Mouse (Mus musculus) megakaryocyte-erythroid progenitor cell, adult 5-6 weeks (primary cell): ENCODE measurements around the gene Armh3. TPM values are rescaled to one million over a fixed set of nuclear protein-coding genes. Genes with fewer than 3 reads are reported as not detected.
"Not testable (repeated sequence)": the region's sequence is repeated elsewhere in the genome, so short reads cannot be mapped to it uniquely, and the experiment has no call there.

Source experiments
- ATAC-seq: replicated peaks from 2 replicates; pipeline ENCODE4 v1.8.0; 2016; ENCODE audit warnings: mild to moderate bottlenecking, inconsistent platforms; ENCODE audit not compliant: severe bottlenecking, poor library complexity, low FRiP score, low TSS enrichment
- total RNA-seq, 2 experiments: library from RNA; stranded (forward) in 1 of 2; stranded (reverse) in 1 of 2; fragments of 200-1000, 215-1000 nt in 1 of 2; fragments of >200 nt in 1 of 2; fragmentation: Nextera tagmentation in 1 of 2; gene quantifications; 2 replicates each; pipeline ENCODE4 v1.2.3; 2014 to 2017

Gene Armh3
- total RNA-seq, 2 experiments from 2014 or later, result 4.6 to 5.6 TPM

GRCm38 (mm10) chr19:45998694-45999217 lies 468 bp upstream of the Armh3 start:
- no peak for ATAC-seq

DNA sequence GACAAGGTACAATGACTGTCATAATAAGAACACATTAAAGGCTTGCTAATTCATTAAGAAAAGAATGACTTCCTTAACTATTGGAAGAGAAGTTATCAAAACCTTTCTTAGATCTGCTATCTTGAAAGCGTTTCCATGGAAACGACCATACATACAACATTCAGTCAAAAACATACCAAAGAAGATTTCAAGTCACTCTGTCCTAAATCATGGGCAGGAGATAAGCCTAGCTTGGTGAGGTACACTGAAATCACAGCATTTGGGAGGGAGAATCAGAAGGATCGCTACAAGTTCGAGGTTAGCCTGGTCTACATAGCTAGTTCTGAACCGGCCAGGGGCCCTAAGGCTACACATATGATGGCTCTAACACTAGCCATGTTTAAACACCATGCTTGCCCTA lies 923 bp downstream of the Armh3 start:
- no peak for ATAC-seq

GRCm38 (mm10) chr19:45993981-45994737 lies 4.1 kb downstream of the Armh3 start:
- no peak for ATAC-seq

DNA sequence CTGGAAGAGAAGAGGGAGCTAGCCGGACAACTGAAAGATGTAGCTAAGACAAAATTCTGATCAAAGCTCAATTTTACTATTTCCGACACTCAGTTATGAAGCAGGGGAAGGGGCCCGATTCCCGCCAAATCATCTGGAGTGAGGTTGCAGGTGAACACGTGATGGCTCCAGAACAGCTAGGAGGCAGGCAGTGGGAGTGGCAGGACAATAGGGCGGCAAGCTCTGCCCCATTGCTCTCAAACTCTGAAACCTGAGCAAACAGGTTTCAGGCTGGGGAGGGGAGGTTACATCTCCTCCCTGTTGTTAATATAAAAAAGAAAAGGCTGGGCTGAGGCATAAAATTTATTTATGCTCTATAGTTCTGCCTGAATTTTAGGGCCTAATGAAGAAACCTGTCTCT lies 4.8 kb downstream of the Armh3 start:
- ATAC-seq, result not testable (repeated sequence)

DNA sequence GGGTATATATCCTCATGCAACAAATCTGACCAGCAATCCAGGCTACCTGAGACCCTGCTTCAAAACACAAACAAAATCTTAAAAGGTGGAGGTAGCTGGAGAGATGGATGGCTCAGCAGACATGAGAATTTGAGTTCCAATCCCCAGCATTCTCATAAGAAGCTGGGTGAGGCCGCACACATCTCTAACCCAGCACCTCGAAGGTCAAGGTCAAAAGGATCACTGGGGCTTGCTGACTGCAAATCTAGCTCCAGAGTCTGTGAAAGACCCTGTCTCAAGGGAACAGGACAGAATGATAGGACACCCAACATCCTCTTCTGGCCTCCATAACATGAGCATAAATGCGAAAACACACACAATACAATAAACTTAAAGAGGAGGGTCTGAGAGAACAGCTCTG lies 7.1 kb downstream of the Armh3 start:
- no peak for ATAC-seq

GRCm38 (mm10) chr19:45988238-45988637 lies 10.1 kb downstream of the Armh3 start:
- ATAC-seq, result no peak

DNA sequence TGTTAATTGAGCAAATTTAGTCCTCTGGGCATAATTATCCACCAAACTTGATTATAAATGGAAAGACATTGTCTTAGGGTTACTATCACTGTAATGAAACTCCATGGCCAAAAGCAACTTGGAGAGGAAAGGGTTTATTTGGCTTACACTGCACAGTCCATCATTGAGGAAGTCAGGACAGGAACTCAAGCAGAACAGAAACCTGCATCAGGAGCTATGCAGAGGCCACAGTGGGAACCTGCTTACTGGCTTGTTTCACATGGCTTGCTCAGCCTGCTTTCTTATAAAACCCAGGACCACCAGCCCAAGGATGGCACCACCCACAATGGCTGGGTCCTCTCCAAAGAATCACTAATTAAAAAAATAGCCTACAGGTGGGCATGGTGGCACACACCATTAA lies 13.9 kb downstream of the Armh3 start:
- no peak for ATAC-seq

DNA sequence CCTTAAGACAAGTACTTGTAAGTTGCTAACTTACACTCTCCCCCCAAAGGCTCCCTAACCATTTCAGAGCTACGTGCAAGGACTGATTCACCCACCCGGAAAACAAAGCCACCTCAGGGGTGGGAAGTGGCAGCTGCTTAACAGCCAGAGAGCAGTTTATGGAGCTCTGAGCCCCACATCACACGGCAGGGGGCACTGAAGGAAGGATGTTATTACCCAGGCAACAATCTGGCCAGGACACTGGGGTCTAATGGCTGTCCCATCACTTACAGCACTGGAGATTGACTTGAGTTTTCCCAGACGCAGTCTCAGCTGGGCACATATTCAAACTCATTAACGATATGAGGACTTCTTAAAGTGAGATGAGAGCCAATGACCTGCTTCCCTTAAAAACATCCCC lies 37.5 kb downstream of the Armh3 start:
- ATAC-seq, result no peak

DNA sequence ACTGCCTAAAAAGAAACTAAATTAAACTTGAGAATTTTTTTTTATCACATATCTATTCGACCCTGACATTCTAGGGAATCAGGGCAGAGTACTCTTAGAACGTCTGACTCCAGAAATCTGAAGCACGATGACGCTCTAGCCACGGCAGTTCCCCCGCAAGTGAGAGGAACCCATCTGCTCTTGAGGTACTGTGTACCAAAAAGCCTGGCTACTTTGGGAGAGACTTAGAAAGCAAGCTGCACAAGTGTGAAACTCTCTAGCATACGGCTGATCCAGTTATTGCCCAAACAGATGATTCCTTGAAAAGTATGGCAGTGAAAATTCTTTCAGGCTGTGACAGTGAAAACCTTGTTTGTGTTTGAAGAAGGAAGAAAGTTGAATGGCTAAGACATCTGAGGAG lies 41.6 kb downstream of the Armh3 start:
- no peak for ATAC-seq

GRCm38 (mm10) chr19:45953286-45953685 lies 45.0 kb downstream of the Armh3 start:
- no peak; the same call in 1 of the 2 replicates for ATAC-seq

DNA sequence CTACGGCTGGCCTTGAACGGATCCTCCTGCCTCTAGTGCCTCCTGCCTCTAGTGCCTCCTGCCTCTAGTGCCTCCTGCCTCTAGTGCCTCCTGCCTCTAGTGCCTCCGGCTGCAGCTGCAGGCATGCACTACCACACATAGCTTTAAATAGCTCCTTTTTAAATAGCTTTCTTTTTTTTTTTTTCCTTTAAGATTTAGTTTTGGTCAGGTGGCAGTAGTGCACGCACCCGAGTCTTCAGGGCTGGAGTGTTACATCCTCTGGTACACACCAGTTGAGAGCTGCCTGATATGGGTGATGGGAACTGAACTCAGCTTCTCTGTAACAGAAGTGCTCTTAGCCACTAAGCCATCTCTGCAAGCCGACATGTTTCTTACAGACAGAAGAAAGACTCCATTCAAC lies 49.1 kb downstream of the Armh3 start:
- no peak for ATAC-seq

- no peak for ATAC-seq
Observed at GRCm38 (mm10) chr19:45947764-45948163, 50.5 kb downstream of the Armh3 start.

- no peak for ATAC-seq
Observed at GRCm38 (mm10) chr19:45947286-45947685, 51.0 kb downstream of the Armh3 start.

GRCm38 (mm10) chr19:45946541-45946940 lies 51.7 kb downstream of the Armh3 start:
- ATAC-seq, result no peak

GRCm38 (mm10) chr19:45945986-45946385 lies 52.3 kb downstream of the Armh3 start:
- no peak for ATAC-seq

DNA sequence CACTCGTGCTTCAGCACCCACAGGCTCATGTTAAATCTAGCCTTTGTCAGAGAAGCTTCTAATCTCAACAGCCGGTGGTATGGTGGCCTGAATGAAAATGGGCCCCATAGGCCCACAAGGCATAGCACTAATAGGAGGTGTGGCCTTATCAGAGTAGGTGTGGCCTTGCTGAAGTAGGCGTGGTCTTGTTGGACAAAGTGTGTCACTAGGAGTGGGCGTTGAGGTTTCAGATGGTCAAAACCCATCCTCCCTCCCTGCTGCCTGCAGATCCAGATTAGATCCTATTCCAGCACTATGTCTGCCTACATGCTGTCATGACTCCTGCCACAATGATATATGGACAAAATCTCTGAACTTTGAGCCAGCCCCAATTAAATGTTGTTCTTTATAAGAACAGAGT lies 54.5 kb downstream of the Armh3 start:
- ATAC-seq, result peak; percentile 73

GRCm38 (mm10) chr19:45938064-45938463 lies 60.2 kb downstream of the Armh3 start:
- ATAC-seq, result 0 out of 2 replicates have a peak, but pooled peaks have one; percentile 22

DNA sequence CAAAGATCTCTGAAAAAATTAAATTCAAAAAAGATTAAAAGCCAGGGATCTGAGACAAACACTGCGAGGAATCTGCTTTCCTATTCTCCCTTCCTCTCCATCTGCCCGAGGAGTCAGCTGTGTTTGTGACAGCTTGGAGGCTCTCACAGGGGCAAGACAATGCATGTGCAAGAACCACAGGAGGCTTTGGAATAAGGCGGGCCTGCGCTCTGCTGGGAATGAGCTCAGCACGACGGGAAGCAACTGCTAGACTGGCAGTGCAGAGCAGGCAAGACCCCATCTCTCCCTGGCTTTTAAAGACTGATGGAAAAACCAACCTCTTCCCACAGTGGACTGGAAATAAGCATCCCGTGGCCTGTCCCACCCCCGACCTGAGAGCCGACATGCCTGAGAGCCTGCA lies 60.8 kb downstream of the Armh3 start:
- no peak for ATAC-seq

DNA sequence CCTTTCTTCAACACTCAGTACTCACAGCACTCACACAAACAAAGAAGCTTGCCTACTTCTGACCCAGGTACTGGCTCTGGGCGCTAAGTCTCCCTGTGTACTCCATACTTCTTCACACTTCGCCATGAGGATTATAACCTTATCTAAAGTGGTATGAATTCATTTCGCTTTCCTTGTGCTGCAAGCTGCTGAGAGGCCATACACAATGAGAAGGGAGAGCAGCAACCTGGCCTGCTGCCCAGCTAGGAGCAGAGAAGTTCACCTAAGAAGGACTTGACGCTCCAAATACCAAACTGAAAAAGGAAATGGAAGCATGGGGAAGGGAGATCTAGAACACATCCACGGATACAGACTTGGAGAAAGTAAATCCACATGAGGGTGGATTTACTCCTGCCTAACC lies 71.1 kb downstream of the Armh3 start:
- no peak for ATAC-seq

GRCm38 (mm10) chr19:45926342-45926741 lies 71.9 kb downstream of the Armh3 start:
- no peak for ATAC-seq

- ATAC-seq, result no peak
Observed at GRCm38 (mm10) chr19:45920299-45921090, 77.8 kb downstream of the Armh3 start.
